Mouse (Mus musculus) monocyte, adult 59 days (primary cell): ENCODE measurements around the gene Acan. TPM values are rescaled to one million over a fixed set of nuclear protein-coding genes. Genes with fewer than 3 reads are reported as not detected.

Source experiments
- total RNA-seq, 2 experiments: library from RNA; stranded (reverse); gene quantifications; one replicate each; pipeline ENCODE4 v1.2.4; 2023

Gene Acan
- not detected for total RNA-seq

GRCm38 (mm10) chr7:79053383-79053889 lies at the start of gene Acan:
Gene Acan, plus strand, starts transcription at chr7:79053483.

DNA sequence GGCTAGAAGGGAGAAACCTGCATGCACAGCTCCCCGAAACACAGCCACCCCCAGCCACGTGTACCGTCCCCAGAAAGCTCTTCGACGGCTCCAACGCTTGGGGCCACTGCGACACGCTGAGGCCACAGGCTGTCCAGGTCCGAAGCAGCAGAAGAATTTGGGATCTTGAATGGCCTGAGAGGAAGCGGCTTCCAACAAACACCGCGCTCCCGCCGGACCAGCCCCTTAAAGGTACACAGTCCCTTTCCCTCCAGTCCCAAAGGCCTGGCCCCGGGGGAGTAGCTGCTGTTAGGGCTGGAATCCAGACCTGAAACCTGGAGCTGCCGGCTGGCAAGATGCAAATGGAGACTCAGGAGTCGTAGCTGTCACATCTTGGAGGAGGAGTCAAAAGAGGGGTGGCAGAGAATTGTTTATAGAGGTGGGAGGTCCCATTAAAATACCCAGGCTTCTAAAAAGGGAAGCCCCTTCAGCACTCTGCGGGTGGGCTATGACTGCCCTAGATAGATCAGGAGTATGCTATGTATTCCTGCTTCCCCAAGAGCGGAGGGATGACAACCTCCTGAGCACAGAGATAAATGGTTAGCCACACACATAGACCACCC lies 77.7 kb downstream of the Acan start, which contains the start of gene Hapln3:
Gene Hapln3, minus strand, starts transcription at position 176 of the 602 bp plus-strand sequence.

GRCm38 (mm10) chr7:79148711-79149266 lies 95.5 kb downstream of the Acan start, which contains the start of gene Mfge8:
Gene Mfge8, minus strand, starts transcription at chr7:79149060.

Other genes with a start within 250 kb of the Acan start
- 10 to 100 TPM in 1 of 2 experiments, 1 to 10 TPM in 1; 7.3 to 10.4 TPM for gene Det1, start 206.2 kb upstream of the Acan start, total RNA-seq
- 10 to 100 TPM; 16.0 to 18.4 TPM for gene Aen, start 157.6 kb upstream of the Acan start, total RNA-seq
- gene Isg20, start 140.1 kb upstream of the Acan start, total RNA-seq: 10 to 100 TPM; 16.5 to 19.0 TPM
- not detected for gene Hapln3, start 77.5 kb downstream of the Acan start, total RNA-seq
- gene Mfge8, start 95.6 kb downstream of the Acan start, total RNA-seq: 10 to 100 TPM; 19.3 to 21.0 TPM
- 10 to 100 TPM; 39.4 to 43.1 TPM for gene Abhd2, start 219.7 kb downstream of the Acan start, total RNA-seq